Mouse (Mus musculus) lung, embryonic 14.5 days (tissue): ENCODE results near the gene Ercc1. TPM values are rescaled to one million over a fixed set of nuclear protein-coding genes. Genes with fewer than 3 reads are reported as not detected.

Experiments used
- ATAC-seq: fragments of 200-750 bp; cut with Nextera tagmentation; 2 replicates; pipeline ENCODE4 v1.8.0; 2017; ENCODE audit warnings: mild to moderate bottlenecking, moderate TSS enrichment, moderate library complexity; ENCODE audit not compliant: insufficient read depth
- DNase-seq: peaks from one replicate; pipeline ENCODE4 v3.0.0-alpha.2; 2015
- H3K27ac ChIP-seq: fragments of 300-500 bp; sonication (generic); 2 replicates; pipeline ENCODE4 v1.5.1; 2014; ENCODE audit warnings: low read depth, mild to moderate bottlenecking, moderate library complexity
- H3K27me3 ChIP-seq: fragments of 300-500 bp; sonication (generic); 2 replicates; pipeline ENCODE4 v1.6.1; 2014; ENCODE audit warnings: low read length, control low read depth; ENCODE audit not compliant: insufficient read depth
- H3K36me3 ChIP-seq: fragments of 300-500 bp; sonication (generic); 2 replicates; pipeline ENCODE4 v1.6.1; 2014; ENCODE audit warnings: control low read depth; ENCODE audit not compliant: insufficient read depth
- H3K4me1 ChIP-seq: fragments of 300-500 bp; sonication (generic); 2 replicates; pipeline ENCODE4 v1.6.1; 2014; ENCODE audit warnings: antibody characterized with exemption, control low read depth; ENCODE audit not compliant: insufficient read depth
- H3K4me2 ChIP-seq: fragments of 300-500 bp; sonication (generic); 2 replicates; pipeline ENCODE4 v1.6.1; 2014; ENCODE audit warnings: mild to moderate bottlenecking
- H3K4me3 ChIP-seq: fragments of 300-500 bp; sonication (generic); 2 replicates; pipeline ENCODE4 v1.5.1; 2014; ENCODE audit warnings: low read depth, low read length
- H3K9ac ChIP-seq: fragments of 300-500 bp; sonication (generic); 2 replicates; pipeline ENCODE4 v1.6.1; 2014
- H3K9me3 ChIP-seq: fragments of 300-500 bp; sonication (generic); 2 replicates; pipeline ENCODE4 v1.6.1; 2016; ENCODE audit warnings: low read depth, low read length, control low read depth
- CTCF ChIP-seq: IDR thresholded peaks from 2 replicates; pipeline ENCODE4 v1.5.1; 2016; ENCODE audit warnings: antibody characterized with exemption, low read depth
- WGBS: fragments of 180-500 bp; shearing (Covaris S2); extraction: QIAGEN DNeasy Blood & Tissue Kit; methylation state at CpG from one replicate; pipeline ENCODE4 v1.1.7; 2014; 5-methylcytosine and 5-hydroxymethylcytosine counted together
- polyA plus RNA-seq: library from polyadenylated mRNA; unstranded; fragments of >200 nt; fragmentation: Nextera tagmentation; extraction: Ambion mirVana; gene quantifications from 2 replicates; pipeline ENCODE4 v1.2.1, GENCODE M21; 2014

Gene Ercc1
- polyA plus RNA-seq, 1 experiment from 2014 or later, result 90.5 TPM

DNA sequence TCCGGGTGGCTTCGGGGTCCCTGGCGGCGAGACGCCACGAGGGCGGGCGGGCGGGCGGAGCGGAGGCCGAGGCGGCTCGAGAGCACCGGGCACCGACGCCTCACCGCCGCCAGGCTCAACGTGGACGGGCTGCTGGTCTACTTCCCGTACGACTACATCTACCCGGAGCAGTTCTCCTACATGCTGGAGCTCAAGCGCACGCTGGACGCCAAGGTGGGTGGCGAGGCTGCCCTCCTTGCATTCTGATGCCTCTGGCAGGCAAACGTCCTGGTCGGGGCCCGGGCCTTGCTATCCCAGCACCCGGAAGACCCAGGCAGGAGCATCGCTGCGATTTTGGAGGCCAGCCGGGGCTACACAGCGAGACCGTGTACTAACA lies 37.6 kb downstream of the Ercc1 start:
- H3K27me3 ChIP-seq, result no peaks in the 10 kb centered on the region
- H3K36me3 ChIP-seq, result peaks cover 41% of the 10 kb centered on the region
- no peaks in the 10 kb centered on the region; the same call in 1 of the 2 replicates for H3K4me1 ChIP-seq
- peak overlapping the region; percentile 83 for H3K9ac ChIP-seq
- no peak for DNase-seq
- peak overlapping the region; percentile 30; the same call in 1 of the 2 replicates for H3K27ac ChIP-seq
- peak overlapping the region; percentile 89 for H3K4me2 ChIP-seq
- no peaks in the 10 kb centered on the region for H3K9me3 ChIP-seq
- peak; percentile 66 for ATAC-seq
- no peak for TF ChIP-seq CTCF
- WGBS, result 0% methylated on average over 37 of the region's 37 CpGs
- peak overlapping the region; percentile 74 for H3K4me3 ChIP-seq

DNA sequence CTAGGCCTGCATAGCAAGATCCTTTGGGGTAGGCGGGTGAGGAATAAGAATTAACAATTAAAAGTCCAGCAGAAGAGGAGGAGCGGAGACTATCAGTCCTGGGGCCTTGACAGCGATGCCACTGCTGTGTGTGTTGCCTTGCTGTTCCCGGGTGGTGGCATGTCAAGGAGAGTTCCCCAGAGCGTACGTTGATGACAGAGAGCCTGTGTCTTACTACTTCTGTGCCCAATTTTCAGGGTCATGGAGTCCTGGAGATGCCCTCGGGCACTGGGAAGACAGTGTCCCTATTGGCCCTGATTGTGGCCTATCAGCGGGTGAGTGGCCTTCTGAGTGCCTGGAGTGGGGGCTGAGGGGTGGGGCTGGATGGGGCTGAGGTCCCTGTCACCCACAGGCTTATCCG lies 39.1 kb downstream of the Ercc1 start:
- Histone ChIP-seq H3K4me3 (no peak overlapping the region), H3K4me2 (peak overlapping the region; percentile 89; the same call in 1 of the 2 replicates), H3K4me1 (no peaks in the 10 kb centered on the region; the same call in 1 of the 2 replicates), H3K9me3 (no peaks in the 10 kb centered on the region), H3K27me3 (no peaks in the 10 kb centered on the region), H3K9ac (no peak overlapping the region), H3K36me3 (peaks cover 46% of the 10 kb centered on the region), H3K27ac (no peak overlapping the region)
- 84% methylated on average over 9 of the region's 9 CpGs for WGBS
- no peak for DNase-seq
- no peak for ATAC-seq
- no peak for TF ChIP-seq CTCF

DNA sequence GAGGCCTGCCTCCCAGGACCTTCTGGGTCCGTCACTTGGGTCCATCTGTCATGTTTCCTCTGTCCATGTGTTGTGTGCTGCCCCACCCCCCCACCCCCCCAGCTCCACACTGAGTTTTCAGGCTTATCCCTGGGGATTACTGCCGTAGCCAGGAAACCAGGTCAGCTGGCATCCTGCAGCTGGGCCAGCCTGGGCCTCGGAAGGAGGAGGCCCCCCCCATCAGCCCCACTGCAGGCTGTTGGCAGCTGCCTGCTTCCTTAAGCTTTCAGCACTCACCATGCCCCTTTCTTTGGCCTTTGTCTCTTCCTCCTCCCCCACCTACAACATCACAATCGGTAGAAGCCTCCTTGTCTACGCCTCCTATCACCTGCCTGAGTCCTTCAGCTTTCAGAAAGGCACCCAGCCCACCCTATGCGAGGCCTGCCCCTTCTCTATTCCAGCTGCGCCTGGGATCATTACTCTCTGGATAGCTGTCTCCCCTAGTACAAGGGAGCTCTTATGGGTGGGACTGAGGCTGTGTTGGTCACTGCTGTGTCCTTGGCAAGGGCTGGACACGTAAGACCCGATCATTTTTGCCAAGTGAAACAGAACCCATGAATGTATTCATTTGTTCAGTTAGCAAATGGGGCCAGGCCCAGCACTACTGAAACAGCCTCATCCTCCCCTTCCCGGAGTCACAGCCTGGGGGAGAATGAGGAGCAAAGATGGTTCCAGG lies 44.3 kb downstream of the Ercc1 start:
- no peaks in the 10 kb centered on the region for H3K4me1 ChIP-seq
- H3K9me3 ChIP-seq, result no peaks in the 10 kb centered on the region
- H3K4me2 ChIP-seq, result no peak overlapping the region
- H3K27me3 ChIP-seq, result no peaks in the 10 kb centered on the region
- no peak overlapping the region for H3K27ac ChIP-seq
- no peak overlapping the region for H3K9ac ChIP-seq
- DNase-seq (no peak), ATAC-seq (no peak)
- 75% methylated on average over 10 of the region's 10 CpGs for WGBS
- TF ChIP-seq CTCF, result no peak
- H3K36me3 ChIP-seq, result peaks cover 95% of the 10 kb centered on the region
- no peak overlapping the region for H3K4me3 ChIP-seq

DNA sequence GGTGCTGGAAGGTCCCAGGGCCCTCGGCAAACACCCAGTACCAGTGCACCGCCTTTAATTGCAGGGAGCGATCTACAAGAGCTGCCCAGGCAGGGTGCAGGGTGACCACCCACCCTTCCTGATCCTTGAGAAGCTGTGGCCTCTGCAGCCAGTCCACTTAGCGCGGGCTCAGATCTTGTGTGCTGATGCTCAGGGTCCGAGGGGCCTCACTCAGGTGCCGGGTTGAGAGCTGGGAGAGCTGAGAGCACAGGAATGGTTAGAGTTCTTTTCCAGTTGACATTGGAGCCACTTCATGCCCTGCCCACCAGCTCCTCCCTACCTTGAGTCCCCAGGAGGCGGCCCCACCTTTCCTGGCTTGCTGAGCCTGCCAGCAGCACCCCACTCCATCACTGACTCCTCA lies 49.9 kb downstream of the Ercc1 start:
- peaks cover 65% of the 10 kb centered on the region for H3K36me3 ChIP-seq
- DNase-seq, result no peak

DNA sequence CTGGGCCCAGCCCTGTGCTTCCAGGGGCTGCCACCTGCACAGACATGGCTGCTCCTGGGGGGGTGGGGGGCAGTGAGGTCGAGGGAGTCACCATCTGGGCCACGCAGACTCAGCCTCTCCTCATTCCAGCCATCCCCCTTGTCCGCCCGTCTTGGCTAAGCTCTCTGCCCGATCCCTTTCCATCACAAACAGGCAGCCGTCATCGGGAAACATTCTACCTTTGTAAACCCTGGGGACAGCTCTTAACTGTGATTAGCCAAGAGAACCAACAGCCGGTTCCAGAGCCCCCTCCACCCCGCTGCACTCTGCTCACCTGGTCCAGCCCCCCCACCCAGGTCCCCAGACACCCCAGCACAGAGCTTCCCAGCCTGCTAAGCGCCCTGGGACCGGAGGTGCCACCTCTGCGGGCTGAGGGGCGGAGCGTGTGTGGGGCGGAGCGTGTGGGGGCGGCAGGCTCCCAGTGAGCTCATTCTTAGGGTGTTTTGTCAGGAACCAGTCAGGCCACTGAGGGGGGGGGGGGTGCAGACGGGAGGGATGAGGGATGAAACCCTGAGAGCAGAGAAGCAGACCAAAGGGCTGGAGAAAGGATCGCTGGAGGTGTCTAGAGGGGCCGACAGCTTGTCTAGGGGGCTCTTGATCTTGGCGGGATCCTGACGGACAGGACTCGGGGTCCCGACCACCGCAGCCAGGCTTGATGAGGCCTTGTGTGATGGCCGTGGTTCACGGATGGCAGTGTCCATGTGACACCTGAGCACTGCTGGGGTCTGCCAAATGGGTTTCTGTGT lies 55.1 kb downstream of the Ercc1 start:
- Histone ChIP-seq H3K27ac (peak overlapping the region; percentile 70), H3K9ac (peak overlapping the region; percentile 42)

More for the DNA sequence above, 49.9 kb downstream of the Ercc1 start:
- H3K27me3 ChIP-seq, result peaks cover 4% of the 10 kb centered on the region; the same call in 1 of the 2 replicates
- no peaks in the 10 kb centered on the region for H3K9me3 ChIP-seq
- 71% methylated on average over 8 of the region's 8 CpGs for WGBS
- H3K9ac ChIP-seq, result no peak overlapping the region
- H3K4me3 ChIP-seq, result no peak overlapping the region
- TF ChIP-seq CTCF, result no peak
- H3K4me2 ChIP-seq, result no peak overlapping the region
- H3K4me1 ChIP-seq, result no peaks in the 10 kb centered on the region
- ATAC-seq, result no peak
- no peak overlapping the region for H3K27ac ChIP-seq

DNA sequence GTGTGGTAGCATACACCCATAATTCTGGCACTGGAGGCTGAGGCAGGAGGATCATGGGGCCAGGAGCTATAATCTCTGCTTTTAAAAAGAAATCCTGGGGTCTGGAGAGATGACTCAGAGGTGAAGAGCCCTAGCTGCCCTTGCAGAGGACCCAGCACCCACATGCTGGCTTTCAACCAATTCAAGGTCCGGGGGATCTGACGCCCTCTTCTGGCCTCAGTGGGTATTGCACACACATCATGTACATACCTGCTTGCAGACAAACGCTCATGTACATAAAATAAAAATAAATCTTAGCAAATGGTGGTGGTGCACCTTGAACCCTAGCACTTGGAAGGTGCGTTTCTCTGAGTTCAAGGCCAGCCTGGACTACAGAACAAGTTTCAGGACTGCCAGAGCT lies 56.4 kb downstream of the Ercc1 start:
- WGBS, result 85% methylated on average over 4 of the region's 4 CpGs
- TF ChIP-seq CTCF, result peak; percentile 43
- Histone ChIP-seq H3K27me3 (peaks cover 38% of the 10 kb centered on the region), H3K9me3 (peaks cover 4% of the 10 kb centered on the region; the same call in 1 of the 2 replicates), H3K27ac (no peak overlapping the region), H3K9ac (no peak overlapping the region), H3K4me3 (no peak overlapping the region), H3K4me1 (no peaks in the 10 kb centered on the region), H3K36me3 (0 out of 2 replicates have a peak, but pooled peaks cover under 1% of the 10 kb centered on the region), H3K4me2 (no peak overlapping the region)
- no peak for DNase-seq
- ATAC-seq, result no peak

More for the DNA sequence above, 55.1 kb downstream of the Ercc1 start:
- peaks cover 32% of the 10 kb centered on the region for H3K27me3 ChIP-seq
- peak overlapping the region; percentile 61 for H3K4me2 ChIP-seq
- WGBS, result 2% methylated on average over 27 of the region's 27 CpGs
- H3K9me3 ChIP-seq, result peaks cover 4% of the 10 kb centered on the region; the same call in 1 of the 2 replicates
- peak overlapping the region; percentile 33 for H3K4me3 ChIP-seq
- H3K36me3 ChIP-seq, result peaks cover 13% of the 10 kb centered on the region
- ATAC-seq (peak; percentile 59), DNase-seq (peak; percentile 67)
- no peak for TF ChIP-seq CTCF
- no peaks in the 10 kb centered on the region for H3K4me1 ChIP-seq
